Mouse (Mus musculus) MEL (cell line): ENCODE measurements around the gene Frmd5. TPM values are rescaled to one million over a fixed set of nuclear protein-coding genes. Genes with fewer than 3 reads are reported as not detected.

Source experiments
- DNase-seq: peaks from one replicate; pipeline ENCODE4 v3.0.0; 2011; ENCODE audit warnings: low read depth, low spot score
- H3K27ac ChIP-seq: 2 replicates; pipeline ENCODE4 v1.5.1; 2012; ENCODE audit warnings: low read depth, mild to moderate bottlenecking, control low read depth, low read length, moderate library complexity; ENCODE audit not compliant: control insufficient read depth
- H3K27me3 ChIP-seq, 2 experiments: fragments of 150-350 bp in 1 of 2; sonication (generic) in 1 of 2; 2 replicates each; pipeline ENCODE4 v1.6.1; 2012; ENCODE audit warnings: low read length in 2 of 2, mild to moderate bottlenecking in 2 of 2, improper control_type of control experiment in 1 of 2, moderate library complexity in 1 of 2; ENCODE audit not compliant: insufficient read depth in 2 of 2, control insufficient read depth in 1 of 2
- H3K36me3 ChIP-seq, 2 experiments: 2 replicates each; pipeline ENCODE4 v1.6.1; 2012 to 2014; ENCODE audit warnings: low read length in 2 of 2, improper control_type of control experiment in 1 of 2, inconsistent platforms in 1 of 2, mild to moderate bottlenecking in 1 of 2; ENCODE audit not compliant: insufficient read depth in 2 of 2, control insufficient read depth in 1 of 2
- H3K4me1 ChIP-seq, 2 experiments: fragments of 150-350 bp in 1 of 2; sonication (generic) in 1 of 2; 2 replicates each; pipeline ENCODE4 v1.6.1; 2012; ENCODE audit warnings: low read length in 2 of 2, improper control_type of control experiment in 1 of 2, mild to moderate bottlenecking in 1 of 2; ENCODE audit not compliant: insufficient read depth in 2 of 2, control insufficient read depth in 1 of 2
- H3K4me3 ChIP-seq, 2 experiments: fragments of 150-350 bp in 1 of 2; sonication (generic) in 1 of 2; 2 replicates each; pipeline ENCODE4 v1.5.1; 2012; ENCODE audit warnings: low read depth in 2 of 2, low read length in 2 of 2, mild to moderate bottlenecking in 2 of 2, moderate library complexity in 2 of 2, control low read depth in 1 of 2, improper control_type of control experiment in 1 of 2; ENCODE audit not compliant: control insufficient read depth in 1 of 2, insufficient read depth in 1 of 2
- H3K79me2 ChIP-seq: 2 replicates; pipeline ENCODE4 v1.6.1; 2012; ENCODE audit warnings: mild to moderate bottlenecking, low read length, moderate library complexity; ENCODE audit not compliant: control insufficient read depth, poor library complexity, insufficient read depth
- H3K9ac ChIP-seq: 2 replicates; pipeline ENCODE4 v1.6.1; 2012; ENCODE audit warnings: low read depth, mild to moderate bottlenecking, control low read depth, low read length, moderate library complexity; ENCODE audit not compliant: control insufficient read depth, poor library complexity, severe bottlenecking
- H3K9me3 ChIP-seq: fragments of 150-350 bp; sonication (generic); replicated peaks from 2 replicates; pipeline ENCODE4 v1.6.1; 2012; ENCODE audit warnings: mild to moderate bottlenecking, low read length, improper control_type of control experiment, moderate library complexity; ENCODE audit not compliant: insufficient read depth
- BHLHE40 ChIP-seq: IDR thresholded peaks from 2 replicates; pipeline ENCODE4 v1.6.1; 2012; ENCODE audit warnings: low read depth, mild to moderate bottlenecking, inconsistent platforms, low read length, improper control_type of control experiment, borderline replicate concordance
- CHD2 ChIP-seq: IDR thresholded peaks from 2 replicates; pipeline ENCODE4 v1.6.1; 2011; ENCODE audit warnings: low read length, improper control_type of control experiment
- CTCF ChIP-seq, 3 experiments: IDR thresholded peaks in 2 of 3; conservative IDR thresholded peaks in 1 of 3; 2 replicates each; pipeline ENCODE4 v1.5.1; 2011 to 2012; ENCODE audit warnings: low read length in 3 of 3, low read depth in 2 of 3, mild to moderate bottlenecking in 2 of 3, improper control_type of control experiment in 1 of 3, inconsistent platforms in 1 of 3, mixed read lengths in 1 of 3, moderate library complexity in 1 of 3; ENCODE audit not compliant: control insufficient read depth in 1 of 3, insufficient read depth in 1 of 3, poor library complexity in 1 of 3, severe bottlenecking in 1 of 3
- ELF1 ChIP-seq: IDR thresholded peaks from 2 replicates; pipeline ENCODE4 v1.6.1; 2014; ENCODE audit warnings: low read depth, mild to moderate bottlenecking, inconsistent platforms, low read length, improper control_type of control experiment, moderate library complexity
- ETS1 ChIP-seq: IDR thresholded peaks from 2 replicates; pipeline ENCODE4 v1.6.1; 2012; ENCODE audit warnings: low read depth, mild to moderate bottlenecking, inconsistent platforms, low read length, improper control_type of control experiment, moderate library complexity
- GATA1 ChIP-seq: IDR thresholded peaks from 2 replicates; pipeline ENCODE4 v1.6.1; 2011; ENCODE audit warnings: low read depth, low read length, improper control_type of control experiment
- HCFC1 ChIP-seq: IDR thresholded peaks from 2 replicates; pipeline ENCODE4 v1.6.1; 2012; ENCODE audit warnings: low read depth, mild to moderate bottlenecking, inconsistent platforms, low read length, improper control_type of control experiment, moderate library complexity
- JUND ChIP-seq: IDR thresholded peaks from 2 replicates; pipeline ENCODE4 v1.6.1; 2011; ENCODE audit warnings: low read depth, mild to moderate bottlenecking, improper control_type of control experiment, low read length
- KAT2A ChIP-seq: conservative IDR thresholded peaks from 2 replicates; pipeline ENCODE4 v1.6.1; 2012; ENCODE audit warnings: low read depth, low read length, improper control_type of control experiment, inconsistent platforms
- MAX ChIP-seq: IDR thresholded peaks from 2 replicates; pipeline ENCODE4 v1.6.1; 2011; ENCODE audit warnings: low read length, improper control_type of control experiment
- MAZ ChIP-seq: IDR thresholded peaks from 2 replicates; pipeline ENCODE4 v1.6.1; 2012; ENCODE audit warnings: low read depth, mild to moderate bottlenecking, inconsistent platforms, low read length, improper control_type of control experiment
- MEF2A ChIP-seq: IDR thresholded peaks from 2 replicates; pipeline ENCODE4 v1.6.1; 2014; ENCODE audit warnings: low read depth, mild to moderate bottlenecking, inconsistent platforms, low read length, improper control_type of control experiment; ENCODE audit not compliant: poor library complexity, insufficient replicate concordance, severe bottlenecking; ENCODE audit errors: extremely low read depth
- MXI1 ChIP-seq: IDR thresholded peaks from 2 replicates; pipeline ENCODE4 v1.6.1; 2011; ENCODE audit warnings: mild to moderate bottlenecking, low read depth, low read length, improper control_type of control experiment
- MYC ChIP-seq: IDR thresholded peaks from 2 replicates; pipeline ENCODE4 v1.6.1; 2011; ENCODE audit warnings: low read depth, mild to moderate bottlenecking, low read length, improper control_type of control experiment, moderate library complexity
- NELFE ChIP-seq: IDR thresholded peaks from 2 replicates; pipeline ENCODE4 v1.6.1; 2011; ENCODE audit warnings: low read depth, low read length, improper control_type of control experiment
- POLR2AphosphoS2 ChIP-seq: IDR thresholded peaks from 2 replicates; pipeline ENCODE4 v1.6.1; 2011; ENCODE audit warnings: low read length, improper control_type of control experiment
- POLR2AphosphoS5 ChIP-seq: IDR thresholded peaks from 2 replicates; pipeline ENCODE4 v1.6.1; 2012; ENCODE audit warnings: low read depth, borderline replicate concordance, mild to moderate bottlenecking, inconsistent platforms, low read length, moderate library complexity, mixed read lengths
- RAD21 ChIP-seq: IDR thresholded peaks from 2 replicates; pipeline ENCODE4 v1.6.1; 2011; ENCODE audit warnings: mild to moderate bottlenecking, low read depth, low read length, improper control_type of control experiment
- SIN3A ChIP-seq: IDR thresholded peaks from 2 replicates; pipeline ENCODE4 v1.6.1; 2012; ENCODE audit warnings: low read length, improper control_type of control experiment, inconsistent platforms
- SMC3 ChIP-seq: IDR thresholded peaks from 2 replicates; pipeline ENCODE4 v1.6.1; 2011; ENCODE audit warnings: low read depth, low read length, improper control_type of control experiment
- TAL1 ChIP-seq: IDR thresholded peaks from 2 replicates; pipeline ENCODE4 v1.6.1; 2012; ENCODE audit warnings: mild to moderate bottlenecking, inconsistent platforms, low read length, moderate library complexity, mixed read lengths
- TBP ChIP-seq: IDR thresholded peaks from 2 replicates; pipeline ENCODE4 v1.8.0; 2011; ENCODE audit warnings: low read depth, low read length, improper control_type of control experiment
- USF1 ChIP-seq: IDR thresholded peaks from 2 replicates; pipeline ENCODE4 v1.6.1; 2014; ENCODE audit warnings: low read depth, mild to moderate bottlenecking, inconsistent platforms, low read length, improper control_type of control experiment, moderate library complexity
- USF2 ChIP-seq, 2 experiments: IDR thresholded peaks; 2 replicates each; pipeline ENCODE4 v1.6.1; 2011 to 2012; ENCODE audit warnings: improper control_type of control experiment in 2 of 2, low read length in 2 of 2, borderline replicate concordance in 1 of 2, inconsistent platforms in 1 of 2, low read depth in 1 of 2, mild to moderate bottlenecking in 1 of 2; ENCODE audit not compliant: insufficient read depth in 1 of 2
- ZC3H11A ChIP-seq: IDR thresholded peaks from 2 replicates; pipeline ENCODE4 v1.6.1; 2012; ENCODE audit warnings: low read depth, mild to moderate bottlenecking, inconsistent platforms, low read length, improper control_type of control experiment
- ZKSCAN1 ChIP-seq: IDR thresholded peaks from 2 replicates; pipeline ENCODE4 v1.6.1; 2012; ENCODE audit warnings: low read depth, mild to moderate bottlenecking, inconsistent platforms, low read length, improper control_type of control experiment, moderate library complexity
- ZMIZ1 ChIP-seq: IDR thresholded peaks from 2 replicates; pipeline ENCODE4 v1.6.1; 2012; ENCODE audit warnings: low read depth, mild to moderate bottlenecking, inconsistent platforms, low read length, improper control_type of control experiment, moderate library complexity
- polyA plus RNA-seq, 2 experiments: library from polyadenylated mRNA; stranded (reverse) in 1 of 2; unstranded in 1 of 2; fragments of >175 nt in 1 of 2; fragments of >200 nt in 1 of 2; gene quantifications; 2 replicates each; pipeline versions ENCODE4 v1.2.1 to v1.2.4; 2012; ENCODE audit warnings: low replicate concordance in 2 of 2, low read depth in 1 of 2; ENCODE audit not compliant: insufficient read length in 2 of 2, insufficient read depth in 1 of 2, missing spikeins in 1 of 2
- total RNA-seq: library from RNA; depleted of rRNA; stranded (reverse); fragments of 300-350 nt; gene quantifications from 2 replicates; pipeline ENCODE4 v1.2.3, GENCODE M21; 2012

The Frmd5 gene
- total and polyA plus RNA-seq, 3 experiments, result 0.04 to 0.15 TPM; not detected in 1

- Histone ChIP-seq H3K27ac (no peak overlapping the region), H3K27me3 (peaks cover 0 to 5% of the 10 kb centered on the region in 2 experiments; a peak in 2 of 4 replicates), H3K79me2 (no peaks in the 10 kb centered on the region), H3K4me1 (no peaks in the 10 kb centered on the region), H3K9ac (no peak overlapping the region), H3K4me3 (no peak overlapping the region), H3K9me3 (no peaks in the 10 kb centered on the region), H3K36me3 (peaks cover 0 to 4% of the 10 kb centered on the region in 2 experiments; a peak in 2 of 4 replicates)
- peak in 1 of 3 experiments; percentile 47; a peak in 2 of 6 replicates for TF ChIP-seq CTCF (IDR thresholded peaks at IDR 0.05 in 2 of 3, conservative IDR thresholded peaks at IDR 0.05 in 1 of 3; ENCODE audit: control insufficient read depth in 1 of 3, insufficient read depth in 1 of 3, low read depth in 2 of 3, low read length in 3 of 3, poor library complexity in 1 of 3, severe bottlenecking in 1 of 3)
- TF ChIP-seq USF1, result no peak
- TF ChIP-seq MAX, result no peak
- no peak for TF ChIP-seq POLR2AphosphoS2
- TF ChIP-seq ZMIZ1, result no peak
- no peak for TF ChIP-seq BHLHE40
- TF ChIP-seq MAZ, result no peak
- no peak for TF ChIP-seq TBP
- peak; percentile 59 for TF ChIP-seq RAD21
- TF ChIP-seq JUND, result no peak
- TF ChIP-seq NELFE, result no peak
- TF ChIP-seq MXI1, result no peak
- TF ChIP-seq ETS1, result no peak
- peak; percentile 21; the same call in 1 of the 2 replicates for TF ChIP-seq SMC3
- no peak for TF ChIP-seq CHD2
- no peak for TF ChIP-seq ELF1
- peak; percentile 33 for DNase-seq
These were observed 34.6 kb upstream of the Frmd5 start for GRCm38 (mm10) chr2:121841453-121841852.

GRCm38 (mm10) chr2:121834926-121835325, 28.0 kb upstream of the Frmd5 start:
- no peak for TF ChIP-seq POLR2AphosphoS2
- TF ChIP-seq POLR2AphosphoS5, result no peak
- no peak for TF ChIP-seq HCFC1
- no peak for TF ChIP-seq MYC
- no peak for TF ChIP-seq CHD2
- no peak for TF ChIP-seq ZC3H11A
- no peak for TF ChIP-seq RAD21
- TF ChIP-seq ZKSCAN1, result no peak
- no peak for TF ChIP-seq GATA1
- no peak for TF ChIP-seq ZMIZ1
- TF ChIP-seq KAT2A, result no peak
- no peak for TF ChIP-seq MXI1
- no peak for TF ChIP-seq SMC3
- no peak for TF ChIP-seq MEF2A
- TF ChIP-seq TAL1, result no peak
- TF ChIP-seq USF2 (IDR thresholded peaks at IDR 0.05; ENCODE audit: borderline replicate concordance in 1 of 2, insufficient read depth in 1 of 2, low read depth in 1 of 2, low read length in 2 of 2), result no peak
- TF ChIP-seq SIN3A, result no peak
- TF ChIP-seq JUND, result no peak
- Histone ChIP-seq H3K4me3 (no peak overlapping the region), H3K27me3 (no peaks in the 10 kb centered on the region; a peak in 1 of 4 replicates), H3K9me3 (no peaks in the 10 kb centered on the region), H3K9ac (no peak overlapping the region), H3K79me2 (no peaks in the 10 kb centered on the region), H3K27ac (no peak overlapping the region), H3K4me1 (0 out of 4 replicates have a peak, but pooled peaks cover 0 to 2% of the 10 kb centered on the region in 2 experiments), H3K36me3 (no peaks in the 10 kb centered on the region)
- no peak for DNase-seq
